Mouse (Mus musculus): ENCODE measurements around the gene Cwc25. TPM values are rescaled to one million over a fixed set of nuclear protein-coding genes. Genes with fewer than 3 reads are reported as not detected.

Cwc25 gene
- total RNA-seq, 2 experiments from 2014 or later, result 10.8 to 11.8 TPM

- peak; percentile 93 to 95 for DNase-seq
- intact Hi-C loops (cut with DNase I), result loop anchor here (5.0 kb wide), 1 partner anchor 180 kb away; the partner anchor contains the start of gene Fbxo47
Observed at GRCm38 (mm10) chr11:97702393-97702745, 64.0 kb downstream of the Cwc25 start.

DNA sequence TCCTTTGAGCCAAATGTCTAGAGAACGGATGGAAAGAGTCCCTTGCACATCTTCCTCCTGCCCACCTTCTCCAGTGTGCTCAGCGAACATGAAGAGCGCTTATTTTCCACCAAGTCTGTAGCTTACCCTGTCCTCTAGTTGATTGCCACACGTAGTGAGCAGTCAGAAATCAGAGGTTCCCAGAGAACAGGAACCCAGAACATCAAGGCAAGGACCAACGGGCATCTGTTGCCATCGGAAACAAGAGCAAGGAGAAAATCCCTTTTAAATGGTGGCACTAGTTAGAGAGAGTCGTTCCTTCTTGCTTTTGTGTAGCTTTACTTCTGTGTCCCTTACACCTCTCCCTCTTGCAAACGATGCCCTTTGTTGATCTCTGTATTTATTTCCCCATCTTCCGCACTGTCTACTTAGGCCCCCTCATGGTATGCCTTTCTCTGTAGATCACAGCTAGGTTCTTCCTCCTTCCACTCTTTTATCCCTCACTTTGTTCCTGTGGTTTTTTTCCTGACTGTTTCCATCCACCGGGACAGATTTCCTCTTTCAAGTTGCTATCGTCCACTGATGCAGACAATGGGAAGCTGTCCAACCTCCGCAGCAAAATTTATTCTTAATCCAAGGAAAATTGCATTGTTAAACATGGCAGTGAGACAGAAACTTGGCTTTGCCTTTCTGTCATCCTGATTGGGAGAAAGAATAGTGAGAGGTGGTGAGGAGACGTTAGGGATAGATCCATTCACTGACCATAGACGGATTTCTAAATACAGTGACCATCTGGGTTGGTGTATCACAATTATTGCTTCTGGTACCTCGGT, 64.6 kb downstream of the Cwc25 start:
- no peak for DNase-seq
- intact Hi-C loops (cut with DNase I), result loop anchor here (5.0 kb wide), 1 partner anchor 181 kb away; the partner anchor contains the start of gene Fbxo47

DNA sequence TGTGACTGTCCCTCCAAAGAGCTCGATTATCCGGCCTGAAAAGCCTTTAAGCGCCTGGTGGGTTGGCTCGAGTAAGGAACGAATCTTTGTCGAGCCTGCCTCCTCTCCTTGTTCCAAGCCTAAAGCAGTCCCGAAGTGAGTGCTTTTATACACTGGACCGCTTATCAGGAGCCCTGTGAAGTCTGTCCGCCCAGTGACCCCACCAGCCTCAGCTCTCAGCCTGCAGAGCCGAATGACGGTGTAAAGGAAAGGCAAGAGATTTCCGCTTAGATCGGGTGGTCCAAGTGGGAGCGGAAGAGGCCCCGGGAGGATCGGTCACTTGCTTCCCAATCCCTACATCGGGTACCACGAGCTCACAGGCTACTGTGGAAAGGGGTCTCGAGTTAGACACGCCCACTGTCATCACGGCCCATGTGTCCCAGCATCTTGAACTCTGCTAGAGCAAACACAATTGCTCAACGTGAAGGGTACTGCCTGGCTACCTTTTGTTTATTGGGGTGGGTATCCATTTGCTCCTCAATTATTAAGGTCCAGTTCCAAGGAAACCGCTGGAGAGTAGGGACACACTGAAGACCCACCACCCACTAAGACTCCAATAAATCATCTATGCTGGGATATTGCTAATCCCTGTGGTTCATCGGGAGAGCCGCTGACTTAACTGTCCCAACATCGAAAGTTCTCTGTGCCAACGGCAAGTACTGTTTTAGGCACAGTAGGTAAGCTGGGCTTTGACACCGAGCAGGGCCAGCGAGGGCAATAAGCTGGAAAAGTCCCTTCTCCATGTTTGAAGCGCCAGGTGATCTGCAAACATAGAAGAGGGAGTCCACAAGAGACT, 65.4 kb downstream of the Cwc25 start:
- intact Hi-C loops (cut with DNase I), result loop anchor here (5.0 kb wide), 1 partner anchor 181 kb away; the partner anchor contains the start of gene Fbxo47
- peak in 1 of 2 experiments; percentile 68 for DNase-seq

DNA sequence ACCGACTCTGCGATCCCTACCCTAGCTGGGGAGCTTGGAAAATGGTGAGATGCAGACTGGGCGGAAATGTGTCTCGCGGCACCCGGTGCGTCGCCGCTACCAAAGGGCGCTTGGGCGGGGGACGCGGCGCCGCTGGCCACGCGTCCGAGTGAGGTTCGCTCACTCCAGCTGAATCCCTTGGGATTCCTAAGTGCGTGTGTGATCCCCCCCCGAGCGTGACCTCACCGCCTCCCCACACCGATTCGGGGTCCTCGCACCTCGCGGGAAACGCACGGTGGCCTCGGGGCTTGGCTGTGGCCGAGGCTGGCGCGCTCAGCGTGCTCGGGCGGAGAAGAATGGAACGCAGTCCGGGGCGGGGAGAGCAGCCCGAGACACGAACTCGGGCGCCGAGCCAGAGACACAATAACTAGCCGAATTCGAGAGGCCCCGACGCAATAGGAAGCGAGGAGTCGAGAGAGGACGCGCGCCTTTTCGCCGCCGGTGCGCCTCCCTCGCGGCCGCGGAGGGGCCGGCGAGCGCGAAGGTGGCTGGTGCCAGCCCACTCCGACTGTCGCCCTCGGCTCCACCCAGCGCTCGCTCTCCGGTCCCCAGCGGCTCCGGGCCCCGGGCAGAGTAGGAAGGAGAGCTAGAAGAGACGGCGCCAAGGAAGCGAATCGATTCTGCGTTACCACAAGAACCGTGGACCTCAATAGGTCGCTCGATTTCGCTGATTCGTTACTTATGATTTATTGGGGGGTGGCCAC, 66.2 kb downstream of the Cwc25 start, which contains the start of gene Pcgf2:
TSS of gene Pcgf2 (minus strand) at position 495 of the 743 bp plus-strand sequence.
- DNase-seq, result peak; percentile 88 to 91

DNA sequence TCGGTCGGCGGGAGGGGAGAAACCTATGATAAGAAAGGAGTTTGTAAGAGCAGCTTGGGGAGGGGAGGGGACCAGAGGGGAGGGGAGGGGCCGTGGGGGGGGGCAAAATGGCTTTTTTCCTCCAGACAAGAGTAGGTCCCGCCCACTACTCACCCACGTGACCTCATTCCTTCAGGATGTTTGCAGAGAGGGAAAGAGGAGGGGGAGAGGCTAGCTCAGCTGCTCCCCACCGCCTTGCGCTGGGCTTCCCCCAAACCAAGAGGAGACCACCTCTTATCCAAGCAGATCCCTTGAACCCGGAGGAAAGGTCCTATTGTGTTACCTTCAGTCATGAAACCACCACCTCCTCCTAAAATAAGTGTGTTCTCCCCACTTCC, 66.7 kb downstream of the Cwc25 start:
- intact Hi-C loops (cut with DNase I), result loop anchor here (5.0 kb wide), 2 partner anchors 37 to 183 kb away; partner anchors contain the start of genes Fbxo47 and Mllt6
- DNase-seq, result peak; percentile 90 to 91

More for the DNA sequence above, 66.2 kb downstream of the Cwc25 start, which contains the start of gene Pcgf2:
- intact Hi-C loops (cut with DNase I), result loop anchor here (5.0 kb wide), 1 partner anchor 182 kb away; the partner anchor contains the start of gene Fbxo47

GRCm38 (mm10) chr11:97698741-97699611, 67.4 kb downstream of the Cwc25 start:
- DNase-seq, result peak; percentile 84 to 86
- intact Hi-C loops (cut with DNase I), result loop anchor here (5.0 kb wide), 1 partner anchor 37 kb away; the partner anchor contains the start of gene Mllt6

DNA sequence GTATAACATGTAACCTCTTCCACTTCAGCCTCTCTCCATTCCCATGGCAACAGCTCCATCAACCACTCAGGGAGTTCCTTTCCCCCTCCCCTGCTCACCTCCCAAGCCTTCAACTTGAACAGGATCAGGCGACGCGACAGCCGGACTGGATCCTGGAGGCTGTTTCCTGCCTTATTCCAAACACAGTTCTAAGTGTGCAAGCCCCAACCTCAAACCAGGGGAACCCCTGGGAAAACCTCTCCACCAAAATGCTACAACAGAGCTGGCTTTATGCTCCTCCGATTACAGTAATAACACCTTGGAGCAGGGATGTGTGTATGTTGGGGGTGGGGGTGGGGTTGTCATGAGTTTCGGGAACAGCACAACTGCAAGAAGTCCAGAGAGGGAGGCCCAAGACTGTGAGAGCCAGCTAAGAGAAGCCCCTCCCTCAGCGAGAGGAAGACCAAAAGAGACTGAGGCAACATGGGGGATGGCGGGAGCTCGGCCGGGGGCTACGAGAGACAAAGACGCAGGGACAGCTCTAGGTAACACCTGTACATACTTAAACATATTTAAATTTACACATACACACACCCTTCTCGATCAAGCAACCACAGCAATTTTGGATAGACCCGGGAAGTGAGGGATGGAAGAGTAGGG, 68.3 kb downstream of the Cwc25 start:
- intact Hi-C loops (cut with DNase I), result loop anchor here (5.0 kb wide), 1 partner anchor 36 kb away; the partner anchor contains the start of gene Mllt6

DNA sequence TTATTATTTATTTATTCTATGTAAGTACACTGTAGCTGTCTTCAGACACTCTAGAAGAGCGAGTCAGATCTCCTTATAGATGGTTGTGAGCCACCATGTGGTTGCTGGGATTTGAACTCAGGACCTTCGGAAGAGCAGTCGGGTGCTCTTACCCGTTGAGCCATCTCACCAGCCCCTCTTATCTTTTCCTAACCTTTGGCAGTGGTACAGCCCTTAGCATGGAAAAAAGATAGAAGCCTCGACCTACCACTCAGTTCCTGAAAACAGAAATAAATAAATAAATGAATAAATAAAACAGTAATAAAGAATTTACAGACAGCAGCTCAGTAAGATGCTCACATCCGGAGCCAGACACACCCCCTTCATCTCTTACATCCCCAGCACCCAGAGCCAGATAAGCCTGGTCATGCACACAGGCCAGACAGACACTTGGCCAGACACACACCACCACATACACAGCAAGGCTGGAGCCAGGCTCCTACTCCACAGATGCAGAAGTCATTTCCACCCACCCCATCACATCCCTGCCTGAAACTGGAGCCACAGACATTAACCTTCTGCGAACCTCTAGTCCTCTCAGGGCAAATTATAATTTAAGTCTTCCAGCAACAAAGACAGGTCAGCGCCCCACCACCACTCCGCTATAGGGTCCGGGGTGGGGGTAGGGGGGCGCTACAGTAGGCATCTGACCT, 69.0 kb downstream of the Cwc25 start:
- DNase-seq, result peak; percentile 21 to 27
- intact Hi-C loops (cut with DNase I), result loop anchor here (5.0 kb wide), 1 partner anchor 35 kb away; the partner anchor contains the start of gene Mllt6

More for the DNA sequence above, 68.3 kb downstream of the Cwc25 start:
- peak in 1 of 2 experiments; percentile 23 for DNase-seq

DNA sequence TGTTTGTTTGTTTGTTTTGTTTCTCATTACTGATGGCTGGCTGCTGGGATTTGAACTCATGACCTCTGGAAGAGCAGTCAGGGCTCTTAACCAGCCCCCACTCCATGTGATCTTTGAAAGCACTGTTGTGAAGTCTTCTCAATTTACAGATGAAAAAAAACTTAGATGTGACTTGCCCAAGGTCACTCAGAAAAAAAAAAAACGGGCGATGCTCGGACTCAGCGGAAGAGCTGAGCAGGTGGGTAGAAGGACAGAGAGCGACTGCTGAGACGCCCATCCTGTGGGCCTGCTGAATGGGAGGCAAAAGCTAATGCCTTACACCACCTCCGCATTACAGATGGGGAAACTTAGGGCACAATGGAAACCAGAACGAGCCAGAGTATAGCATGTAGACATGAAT, 69.7 kb downstream of the Cwc25 start:
- no peak for DNase-seq
- intact Hi-C loops (cut with DNase I), result loop anchor here (5.0 kb wide), 1 partner anchor 34 kb away; the partner anchor contains the start of gene Mllt6

DNA sequence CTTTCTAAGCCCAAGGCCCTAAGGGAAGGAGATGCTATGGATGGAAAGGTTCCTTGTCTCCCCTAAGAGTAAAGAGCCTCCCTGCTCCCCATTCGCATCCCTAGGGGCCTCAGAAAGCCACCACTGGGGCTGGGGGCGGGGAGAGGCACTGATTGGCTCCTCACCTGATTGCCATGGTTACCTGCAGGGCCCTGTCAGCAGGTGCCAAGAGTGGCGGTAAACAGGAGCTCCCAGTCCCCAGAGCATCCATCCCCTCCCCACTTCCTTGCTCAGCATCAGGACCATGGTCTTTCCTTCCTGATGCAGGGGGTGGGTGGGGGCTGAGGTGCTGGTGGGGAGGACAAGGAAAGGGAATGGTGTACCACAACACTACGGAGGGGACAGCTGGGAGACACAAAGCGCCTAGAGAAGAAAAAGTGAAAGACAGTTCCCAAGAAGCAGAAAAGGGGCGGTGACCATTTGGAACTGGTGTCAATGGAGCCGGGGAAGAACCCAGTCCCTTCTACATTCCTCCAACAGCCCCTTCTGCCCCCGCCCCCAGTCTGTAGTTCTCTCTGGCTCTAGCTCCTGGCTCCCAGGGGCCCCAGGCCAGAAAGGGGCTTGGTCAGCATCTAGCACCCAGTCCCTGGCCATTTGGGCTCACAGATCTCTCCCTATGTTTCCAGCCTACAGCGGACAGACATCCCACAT, 70.5 kb downstream of the Cwc25 start:
- intact Hi-C loops (cut with DNase I), result loop anchor here (5.0 kb wide), 1 partner anchor 34 kb away; the partner anchor contains the start of gene Mllt6
- DNase-seq, result no peak

Small RNAs within 50 kb of the gene (microRNA-seq; reads per million reads assigned to microRNA genes)
- gene Mir8102, result 0.24 to 0.35 reads per million in 2 experiments

Other genes with a start within 250 kb of the Cwc25 start
- under 1 TPM; 0.19 to 0.20 TPM for gene Srcin1, start 190.4 kb downstream of the Cwc25 start, total RNA-seq (2021)
- gene Epop, start 136.9 kb downstream of the Cwc25 start, total RNA-seq (2021), result 1 to 10 TPM in 1 of 2 experiments, under 1 TPM in 1; 0.57 to 1.0 TPM
- gene Mllt6, start 103.1 kb downstream of the Cwc25 start, total RNA-seq (2021), result 10 to 100 TPM; 55.8 to 61.7 TPM
- gene Cisd3, start 80.7 kb downstream of the Cwc25 start, total RNA-seq (2021), result 100 to 1,000 TPM; 120 TPM
- 10 to 100 TPM; 21.4 to 21.7 TPM for gene Pcgf2, start 66.1 kb downstream of the Cwc25 start, total RNA-seq (2021)
- 100 to 1,000 TPM; 184 to 186 TPM for gene Psmb3, start 63.2 kb downstream of the Cwc25 start, total RNA-seq (2021)
- 10 to 100 TPM; 19.4 to 26.7 TPM for gene Pip4k2b, start 21.9 kb downstream of the Cwc25 start, total RNA-seq (2021)
- gene 1700001P01Rik, start 9.4 kb upstream of the Cwc25 start, total RNA-seq (2021), result not detected
- gene Rpl23, start 15.9 kb upstream of the Cwc25 start, total RNA-seq (2021), result 100 to 1,000 TPM; 677 to 703 TPM
- gene Lasp1, start 32.4 kb upstream of the Cwc25 start, total RNA-seq (2021), result 10 to 100 TPM; 74.9 to 76.4 TPM
- gene B230217C12Rik, start 74.2 kb upstream of the Cwc25 start, total RNA-seq (2021), result 1 to 10 TPM in 1 of 2 experiments, under 1 TPM in 1; 0.84 to 1.0 TPM
- gene Fbxo47, start 117.6 kb upstream of the Cwc25 start, total RNA-seq (2021), result under 1 TPM; 0.55 to 0.69 TPM
- 1 to 10 TPM; 4.8 to 6.9 TPM for gene Plxdc1, start 219.9 kb upstream of the Cwc25 start, total RNA-seq (2021)
- 1 to 10 TPM; 1.6 to 1.7 TPM for gene Arl5c, start 229.6 kb upstream of the Cwc25 start, total RNA-seq (2021)